Mouse (Mus musculus) left cerebral cortex, postnatal 10 days (tissue): ENCODE measurements around the gene Zfand3. TPM values are rescaled to one million over a fixed set of nuclear protein-coding genes. Genes with fewer than 3 reads are reported as not detected.

Experiments
- DNase-seq, 2 experiments: peaks; one replicate each; pipeline ENCODE4 v3.0.0; 2021 to 2022; ENCODE audit warnings: low spot score in 2 of 2, mixed read lengths in 1 of 2; ENCODE audit errors: extremely low spot score in 1 of 2
- intact Hi-C: fragments of 180-260 bp; cut with DNase I; formaldehyde crosslinking; loops from one replicate; pipeline ENCODE4 v1.15.1; 2025
- total RNA-seq, 2 experiments: library from RNA; stranded (reverse); gene quantifications; 2 replicates each; pipeline ENCODE4 v1.2.3; 2021

Zfand3 gene
- total RNA-seq, 2 experiments from 2014 or later: 103 TPM

- no peak for DNase-seq
- intact Hi-C loops: no loop called here
Observed at GRCm38 (mm10) chr17:30228439-30229215, 224.1 kb downstream of the Zfand3 start.

- no peak for DNase-seq
- intact Hi-C loops: no loop called here
Observed at GRCm38 (mm10) chr17:30230428-30230827, 225.9 kb downstream of the Zfand3 start.

GRCm38 (mm10) chr17:30231483-30231882 lies 226.9 kb downstream of the Zfand3 start:
- no peak for DNase-seq
- intact Hi-C loops: no loop called here

- DNase-seq: no peak
- intact Hi-C loops: no loop called here
Observed at GRCm38 (mm10) chr17:30232698-30233097, 228.2 kb downstream of the Zfand3 start.

GRCm38 (mm10) chr17:30235380-30235779 lies 230.8 kb downstream of the Zfand3 start:
- DNase-seq: no peak
- intact Hi-C loops: no loop called here

- intact Hi-C loops: no loop called here
- no peak for DNase-seq
Observed at GRCm38 (mm10) chr17:30236611-30237010, 232.1 kb downstream of the Zfand3 start.

- no peak for DNase-seq
- intact Hi-C loops: no loop called here
Observed at GRCm38 (mm10) chr17:30237600-30237999, 233.1 kb downstream of the Zfand3 start.

- no peak for DNase-seq
Observed at GRCm38 (mm10) chr17:30239458-30239857, 234.9 kb downstream of the Zfand3 start.

GRCm38 (mm10) chr17:30240659-30241058 lies 236.1 kb downstream of the Zfand3 start:
- intact Hi-C loops: no loop called here

More at GRCm38 (mm10) chr17:30239458-30239857, 234.9 kb downstream of the Zfand3 start:
- intact Hi-C loops: no loop called here

GRCm38 (mm10) chr17:30241061-30241460 lies 236.5 kb downstream of the Zfand3 start:
- intact Hi-C loops: no loop called here
- no peak for DNase-seq

More at GRCm38 (mm10) chr17:30240659-30241058, 236.1 kb downstream of the Zfand3 start:
- no peak for DNase-seq

GRCm38 (mm10) chr17:30241720-30242322 lies 237.3 kb downstream of the Zfand3 start:
- intact Hi-C loops: no loop called here

GRCm38 (mm10) chr17:30242647-30243046 lies 238.1 kb downstream of the Zfand3 start:
- intact Hi-C loops: no loop called here
- no peak for DNase-seq

More at GRCm38 (mm10) chr17:30241720-30242322, 237.3 kb downstream of the Zfand3 start:
- DNase-seq: no peak

- intact Hi-C loops: no loop called here
- DNase-seq: no peak
Observed at GRCm38 (mm10) chr17:30243540-30243939, 239.0 kb downstream of the Zfand3 start.

- intact Hi-C loops: no loop called here
- DNase-seq: no peak
Observed at GRCm38 (mm10) chr17:30244651-30245307, 240.2 kb downstream of the Zfand3 start.

GRCm38 (mm10) chr17:30245308-30245706 lies 240.8 kb downstream of the Zfand3 start:
- intact Hi-C loops: no loop called here

GRCm38 (mm10) chr17:30253028-30253427 lies 248.5 kb downstream of the Zfand3 start:
- intact Hi-C loops: no loop called here
- no peak for DNase-seq

More at GRCm38 (mm10) chr17:30245308-30245706, 240.8 kb downstream of the Zfand3 start:
- no peak for DNase-seq

- DNase-seq: no peak
- intact Hi-C loops: no loop called here
Observed at GRCm38 (mm10) chr17:30253924-30254323, 249.4 kb downstream of the Zfand3 start.

GRCm38 (mm10) chr17:30255928-30256560 lies 251.5 kb downstream of the Zfand3 start:
- no peak for DNase-seq
- intact Hi-C loops: no loop called here

- DNase-seq: no peak
- intact Hi-C loops: no loop called here
Observed at GRCm38 (mm10) chr17:30258480-30258879, 253.9 kb downstream of the Zfand3 start.
